Mouse (Mus musculus) neural tube, embryonic 10.5 days (tissue): ENCODE data around the gene Dppa3.
A peak's percentile ranks its signal among the peaks of the same experiment; 100 is the strongest.

ENCODE experiments used
- DNase-seq: peaks from one replicate; pipeline ENCODE4 v3.0.0-alpha.2; 2017; ENCODE audit warnings: low spot score; ENCODE audit errors: extremely low spot score

Gene Dppa3

GRCm38 (mm10) chr6:122626110-122626509, at the start of gene Dppa3:
Gene Dppa3 (plus strand): TSS chr6:122626410.
- no peak for DNase-seq

- no peak for DNase-seq
Observed at GRCm38 (mm10) chr6:122577030-122577429, 49.2 kb upstream of the Dppa3 start.

GRCm38 (mm10) chr6:122579086-122579485, 47.1 kb upstream of the Dppa3 start:
- no peak for DNase-seq

GRCm38 (mm10) chr6:122591027-122591758, 35.0 kb upstream of the Dppa3 start:
- no peak for DNase-seq

- DNase-seq: no peak
Observed at GRCm38 (mm10) chr6:122592905-122593304, 33.3 kb upstream of the Dppa3 start.

- DNase-seq: no peak
Observed at GRCm38 (mm10) chr6:122595637-122596036, 30.6 kb upstream of the Dppa3 start.

GRCm38 (mm10) chr6:122596608-122597007, 29.6 kb upstream of the Dppa3 start:
- no peak for DNase-seq

- DNase-seq: no peak
Observed at GRCm38 (mm10) chr6:122598014-122598413, 28.2 kb upstream of the Dppa3 start.

GRCm38 (mm10) chr6:122598436-122598835, 27.8 kb upstream of the Dppa3 start:
- DNase-seq: no peak

- DNase-seq: no peak
Observed at GRCm38 (mm10) chr6:122599054-122599737, 27.0 kb upstream of the Dppa3 start.

- DNase-seq: no peak
Observed at GRCm38 (mm10) chr6:122600066-122600646, 26.1 kb upstream of the Dppa3 start.

- DNase-seq: no peak
Observed at GRCm38 (mm10) chr6:122601031-122601430, 25.2 kb upstream of the Dppa3 start.

GRCm38 (mm10) chr6:122601615-122602014, 24.6 kb upstream of the Dppa3 start:
- DNase-seq: no peak

GRCm38 (mm10) chr6:122602242-122602991, 23.8 kb upstream of the Dppa3 start, which contains the start of gene Apobec1:
Gene Apobec1 (minus strand): TSS chr6:122602444.
- DNase-seq: peak; percentile 45

- DNase-seq: no peak
Observed at GRCm38 (mm10) chr6:122602992-122603322, 23.3 kb upstream of the Dppa3 start.

GRCm38 (mm10) chr6:122604260-122604659, 21.9 kb upstream of the Dppa3 start:
- no peak for DNase-seq

- DNase-seq: no peak
Observed at GRCm38 (mm10) chr6:122605483-122605882, 20.7 kb upstream of the Dppa3 start.

GRCm38 (mm10) chr6:122606661-122607060, 19.5 kb upstream of the Dppa3 start:
- no peak for DNase-seq

- DNase-seq: no peak
Observed at GRCm38 (mm10) chr6:122607700-122608099, 18.5 kb upstream of the Dppa3 start.

GRCm38 (mm10) chr6:122608434-122609376, 17.5 kb upstream of the Dppa3 start:
- no peak for DNase-seq

GRCm38 (mm10) chr6:122609377-122609728, 16.9 kb upstream of the Dppa3 start:
- DNase-seq: no peak
